Mouse (Mus musculus) ES-E14 (cell line): ENCODE results near the gene Gng7.

Experiments
- CHD2 ChIP-seq: IDR thresholded peaks from 2 replicates; pipeline ENCODE4 v1.6.1; 2014; ENCODE audit warnings: mild to moderate bottlenecking, low read depth, low read length, inconsistent platforms
- HCFC1 ChIP-seq: IDR thresholded peaks from 2 replicates; pipeline ENCODE4 v1.6.1; 2012; ENCODE audit warnings: low read length, inconsistent platforms, borderline replicate concordance; ENCODE audit not compliant: insufficient read depth
- MAFK ChIP-seq: IDR thresholded peaks from 2 replicates; pipeline ENCODE4 v1.6.1; 2014; ENCODE audit warnings: mild to moderate bottlenecking, low read depth, low read length, inconsistent platforms; ENCODE audit not compliant: insufficient read depth
- ZC3H11A ChIP-seq: IDR thresholded peaks from 2 replicates; pipeline ENCODE4 v1.6.1; 2012; ENCODE audit warnings: low read depth, mild to moderate bottlenecking, inconsistent platforms, low read length, borderline replicate concordance
- ZNF384 ChIP-seq: IDR thresholded peaks from 2 replicates; pipeline ENCODE4 v1.6.1; 2012; ENCODE audit warnings: low read depth, low read length, inconsistent platforms

DNA sequence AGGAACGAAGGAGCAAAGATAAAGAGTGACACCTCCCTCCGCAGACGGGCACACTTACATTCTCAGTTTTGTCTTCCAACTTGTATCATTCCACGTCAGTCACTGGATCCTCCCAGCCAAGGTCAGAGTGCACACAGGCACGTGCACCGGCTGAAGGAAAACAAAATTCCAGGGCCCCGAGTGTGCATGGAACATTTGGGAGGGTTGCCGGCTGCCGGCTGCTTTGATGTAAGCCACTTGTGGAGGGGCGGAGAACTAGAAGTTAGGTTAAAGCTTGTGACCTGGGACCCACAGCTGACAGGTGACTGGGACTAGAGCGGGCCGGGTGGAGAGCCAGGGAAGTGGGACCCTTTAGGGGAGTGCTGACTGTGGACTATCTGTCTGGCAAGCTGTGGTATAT is 48.4 kb downstream of the Gng7 start:
- TF ChIP-seq MAFK (no peak), HCFC1 (no peak), ZC3H11A (no peak), ZNF384 (no peak), CHD2 (no peak)
